Mouse (Mus musculus) CD4-positive, CD25-positive, alpha-beta regulatory T cell (primary cell): Measurements from ENCODE around the gene Olfr1286. TPM values are rescaled to one million over a fixed set of nuclear protein-coding genes. Genes with fewer than 3 reads are reported as not detected.

Experiments
- polyA plus RNA-seq: library from polyadenylated mRNA; unstranded; fragments of 100-300 nt; shearing (Covaris generic); gene quantifications from one replicate; pipeline ENCODE4 v1.2.1, GENCODE M21; 2017

The Olfr1286 gene
- not detected for polyA plus RNA-seq

GRCm38 (mm10) chr2:111422931-111423330 is at the start of gene Olfr1286:
Gene Olfr1286, minus strand, starts transcription at chr2:111423115.

GRCm38 (mm10) chr2:111448842-111449241 is 25.9 kb upstream of the Olfr1286 start, which contains the start of gene Olfr1287:
Gene Olfr1287, plus strand, starts transcription at chr2:111449142.

GRCm38 (mm10) chr2:111375222-111375621 is 47.7 kb downstream of the Olfr1286 start, which contains the start of gene Olfr1284:
Gene Olfr1284, plus strand, starts transcription at chr2:111375522.

Other genes starting within 250 kb of the Olfr1286 start
- gene 4930430A15Rik, start 193.5 kb downstream of the Olfr1286 start, polyA plus RNA-seq: not detected
- gene Olfr1275, start 187.8 kb downstream of the Olfr1286 start, polyA plus RNA-seq: not detected
- not detected for gene Olfr1276, start 168.6 kb downstream of the Olfr1286 start, polyA plus RNA-seq
- not detected for gene Olfr1277, start 149.0 kb downstream of the Olfr1286 start, polyA plus RNA-seq
- not detected for gene Olfr1278, start 133.0 kb downstream of the Olfr1286 start, polyA plus RNA-seq
- gene Olfr1279, start 122.5 kb downstream of the Olfr1286 start, polyA plus RNA-seq: not detected
- not detected for gene Olfr1280, start 109.1 kb downstream of the Olfr1286 start, polyA plus RNA-seq
- not detected for gene Olfr1281, start 96.6 kb downstream of the Olfr1286 start, polyA plus RNA-seq
- gene Olfr1282, start 87.0 kb downstream of the Olfr1286 start, polyA plus RNA-seq: not detected
- not detected for gene Olfr1283, start 56.3 kb downstream of the Olfr1286 start, polyA plus RNA-seq
- not detected for gene Olfr1284, start 47.6 kb downstream of the Olfr1286 start, polyA plus RNA-seq
- gene Olfr1287, start 26.0 kb upstream of the Olfr1286 start, polyA plus RNA-seq: not detected
- gene Olfr1288, start 51.0 kb upstream of the Olfr1286 start, polyA plus RNA-seq: not detected
- not detected for gene Olfr1289, start 57.7 kb upstream of the Olfr1286 start, polyA plus RNA-seq
- not detected for gene Olfr1290, start 70.7 kb upstream of the Olfr1286 start, polyA plus RNA-seq
- 0.11 TPM for gene Olfr1291-ps1, start 74.1 kb upstream of the Olfr1286 start, polyA plus RNA-seq
- gene Olfr1293-ps, start 102.1 kb upstream of the Olfr1286 start, polyA plus RNA-seq: 0.11 TPM
- gene Olfr1294, start 117.2 kb upstream of the Olfr1286 start, polyA plus RNA-seq: not detected
- gene Olfr1295, start 146.6 kb upstream of the Olfr1286 start, polyA plus RNA-seq: not detected
- not detected for gene Olfr1297, start 203.4 kb upstream of the Olfr1286 start, polyA plus RNA-seq
- not detected for gene Olfr1298, start 226.1 kb upstream of the Olfr1286 start, polyA plus RNA-seq
- not detected for gene Olfr1299, start 238.3 kb upstream of the Olfr1286 start, polyA plus RNA-seq